Mouse (Mus musculus): ENCODE results near the gene Gtf2e1.

- TF ChIP-seq CTCF (IDR thresholded peaks at IDR 0.05; ENCODE audit: control insufficient read depth, insufficient read depth, low read length): no peak
- no peak for TF ChIP-seq POLR2A (IDR thresholded peaks at IDR 0.05; ENCODE audit: borderline replicate concordance, control insufficient read depth, low read depth, low read length)
These were observed 10.7 kb upstream of the Gtf2e1 start for GRCm38 (mm10) chr16:37550266-37550665.

Data from bone marrow, adult 2 months (tissue).